Mouse (Mus musculus) gastrocnemius, postnatal 36 days (tissue): ENCODE measurements at regions not wholly inside any gene's neighbourhood (a gene's known extent, or its start where the extent isn't known, plus 50 kb on each side); places are given as distances from the start of the nearest gene placed in this dataset.

Experiments
- DNase-seq, 2 experiments: peaks; one replicate each; pipeline ENCODE4 v3.0.0; 2022
- intact Hi-C: fragments of 180-260 bp; cut with DNase I; formaldehyde crosslinking; loops from one replicate; pipeline ENCODE4 v1.15.1; 2025

GRCm38 (mm10) chr17:4390012-4390411, 604.1 kb upstream of the Arid1b start:
- intact Hi-C loops, result no loop called here
- no peak for DNase-seq

GRCm38 (mm10) chr17:4390577-4390976, 603.6 kb upstream of the Arid1b start:
- DNase-seq, result no peak
- intact Hi-C loops, result no loop called here

GRCm38 (mm10) chr17:4391210-4391609, 602.9 kb upstream of the Arid1b start:
- no peak for DNase-seq
- intact Hi-C loops, result no loop called here

GRCm38 (mm10) chr17:4396119-4396518, 598.0 kb upstream of the Arid1b start:
- intact Hi-C loops, result no loop called here
- DNase-seq, result no peak

GRCm38 (mm10) chr17:4417686-4418085, 576.4 kb upstream of the Arid1b start:
- no peak for DNase-seq
- intact Hi-C loops, result no loop called here

- intact Hi-C loops, result no loop called here
- no peak for DNase-seq
These were observed 569.5 kb upstream of the Arid1b start for GRCm38 (mm10) chr17:4424451-4425168.

GRCm38 (mm10) chr17:4425342-4425741, 568.8 kb upstream of the Arid1b start:
- DNase-seq, result no peak
- intact Hi-C loops, result no loop called here

GRCm38 (mm10) chr17:4429036-4429435, 565.1 kb upstream of the Arid1b start:
- DNase-seq, result no peak

GRCm38 (mm10) chr17:4445606-4446005, 548.5 kb upstream of the Arid1b start:
- DNase-seq, result no peak
- intact Hi-C loops, result no loop called here

More at GRCm38 (mm10) chr17:4429036-4429435, 565.1 kb upstream of the Arid1b start:
- intact Hi-C loops, result no loop called here

- DNase-seq, result no peak
- intact Hi-C loops, result no loop called here
These were observed 536.6 kb upstream of the Arid1b start for GRCm38 (mm10) chr17:4457491-4457890.

GRCm38 (mm10) chr17:4461541-4461940, 532.6 kb upstream of the Arid1b start:
- no peak for DNase-seq
- intact Hi-C loops, result no loop called here

- intact Hi-C loops, result no loop called here
- no peak for DNase-seq
These were observed 529.7 kb upstream of the Arid1b start for GRCm38 (mm10) chr17:4464286-4464880.

- intact Hi-C loops, result no loop called here
- DNase-seq, result no peak
These were observed 528.4 kb upstream of the Arid1b start for GRCm38 (mm10) chr17:4465741-4466140.

GRCm38 (mm10) chr17:4472412-4472811, 521.7 kb upstream of the Arid1b start:
- intact Hi-C loops, result no loop called here
- DNase-seq, result no peak

- DNase-seq, result no peak
- intact Hi-C loops, result no loop called here
These were observed 519.8 kb upstream of the Arid1b start for GRCm38 (mm10) chr17:4474350-4474749.

GRCm38 (mm10) chr17:4475665-4476064, 518.5 kb upstream of the Arid1b start:
- intact Hi-C loops, result no loop called here
- no peak for DNase-seq

GRCm38 (mm10) chr17:4494392-4494791, 499.7 kb upstream of the Arid1b start:
- no peak for DNase-seq
- intact Hi-C loops, result no loop called here

GRCm38 (mm10) chr17:4500504-4500903, 493.6 kb upstream of the Arid1b start:
- intact Hi-C loops, result no loop called here
- no peak for DNase-seq

- intact Hi-C loops, result no loop called here
- no peak for DNase-seq
These were observed 493.1 kb upstream of the Arid1b start for GRCm38 (mm10) chr17:4501029-4501428.

GRCm38 (mm10) chr17:4504951-4505350, 489.2 kb upstream of the Arid1b start:
- DNase-seq, result no peak
- intact Hi-C loops, result no loop called here

- DNase-seq, result peak in 1 of 2 experiments; percentile 31
These were observed 484.6 kb upstream of the Arid1b start for GRCm38 (mm10) chr17:4509506-4509905.

GRCm38 (mm10) chr17:4516141-4516540, 478.0 kb upstream of the Arid1b start:
- no peak for DNase-seq
- intact Hi-C loops, result no loop called here

More at GRCm38 (mm10) chr17:4509506-4509905, 484.6 kb upstream of the Arid1b start:
- intact Hi-C loops, result no loop called here
